Mouse (Mus musculus): ENCODE measurements around the gene Cdk5r2. TPM values are rescaled to one million over a fixed set of nuclear protein-coding genes. Genes with fewer than 3 reads are reported as not detected.

The Cdk5r2 gene
- polyA plus RNA-seq, 1 experiment from 2014 or later, result not detected

- 0 out of 2 replicates have a peak, but pooled peaks have one; percentile 38 for ATAC-seq (ENCODE audit: insufficient read depth)
- Histone ChIP-seq H3K27ac (ENCODE audit: low read depth) (no peak overlapping the region), H3K9ac (no peak overlapping the region), H3K36me3 (ENCODE audit: insufficient read depth) (no peaks in the 10 kb centered on the region), H3K9me3 (ENCODE audit: low read depth, low read length) (no peaks in the 10 kb centered on the region), H3K4me3 (ENCODE audit: low read depth, low read length) (peak overlapping the region; percentile 29), H3K27me3 (ENCODE audit: insufficient read depth, low read length) (peaks cover 66% of the 10 kb centered on the region), H3K4me2 (peak overlapping the region; percentile 58), H3K4me1 (ENCODE audit: insufficient read depth) (peaks cover 9% of the 10 kb centered on the region; the same call in 1 of the 2 replicates)
- no peak for TF ChIP-seq CTCF (IDR thresholded peaks at IDR 0.05; ENCODE audit: low read depth)
- under 1% methylated on average over 29 of the region's 29 CpGs for WGBS
- peak; percentile 78 for DNase-seq
Observed at GRCm38 (mm10) chr1:74858171-74858719, 3.5 kb downstream of the Cdk5r2 start.

GRCm38 (mm10) chr1:74858805-74859204 is 4.1 kb downstream of the Cdk5r2 start:
- no peak for TF ChIP-seq CTCF (IDR thresholded peaks at IDR 0.05; ENCODE audit: low read depth)
- Histone ChIP-seq H3K4me1 (ENCODE audit: insufficient read depth) (peaks cover 9% of the 10 kb centered on the region; the same call in 1 of the 2 replicates), H3K27ac (ENCODE audit: low read depth) (no peak overlapping the region), H3K9me3 (ENCODE audit: low read depth, low read length) (no peaks in the 10 kb centered on the region), H3K4me2 (peak overlapping the region; percentile 58), H3K27me3 (ENCODE audit: insufficient read depth, low read length) (peaks cover 60% of the 10 kb centered on the region), H3K9ac (no peak overlapping the region), H3K36me3 (ENCODE audit: insufficient read depth) (no peaks in the 10 kb centered on the region), H3K4me3 (ENCODE audit: low read depth, low read length) (peak overlapping the region; percentile 29)
- WGBS, result 7% methylated on average over 16 of the region's 16 CpGs
- DNase-seq (no peak), ATAC-seq (ENCODE audit: insufficient read depth) (no peak)

GRCm38 (mm10) chr1:74859223-74859984 is 4.7 kb downstream of the Cdk5r2 start:
- Histone ChIP-seq H3K27me3 (ENCODE audit: insufficient read depth, low read length) (peaks cover 54% of the 10 kb centered on the region), H3K36me3 (ENCODE audit: insufficient read depth) (no peaks in the 10 kb centered on the region), H3K4me3 (ENCODE audit: low read depth, low read length) (no peak overlapping the region), H3K27ac (ENCODE audit: low read depth) (no peak overlapping the region), H3K9me3 (ENCODE audit: low read depth, low read length) (no peaks in the 10 kb centered on the region), H3K4me2 (no peak overlapping the region), H3K9ac (no peak overlapping the region), H3K4me1 (ENCODE audit: insufficient read depth) (peaks cover 7% of the 10 kb centered on the region; the same call in 1 of the 2 replicates)
- no peak for ATAC-seq (ENCODE audit: insufficient read depth)
- TF ChIP-seq CTCF (IDR thresholded peaks at IDR 0.05; ENCODE audit: low read depth), result no peak
- WGBS, result 35% methylated on average over 6 of the region's 6 CpGs
- no peak for DNase-seq

- Histone ChIP-seq H3K9ac (no peak overlapping the region), H3K9me3 (ENCODE audit: low read depth, low read length) (no peaks in the 10 kb centered on the region), H3K36me3 (ENCODE audit: insufficient read depth) (no peaks in the 10 kb centered on the region), H3K4me1 (ENCODE audit: insufficient read depth) (no peaks in the 10 kb centered on the region), H3K27me3 (ENCODE audit: insufficient read depth, low read length) (peaks cover 33% of the 10 kb centered on the region), H3K27ac (ENCODE audit: low read depth) (no peak overlapping the region), H3K4me2 (no peak overlapping the region), H3K4me3 (ENCODE audit: low read depth, low read length) (no peak overlapping the region)
- DNase-seq (no peak), ATAC-seq (ENCODE audit: insufficient read depth) (no peak)
- TF ChIP-seq CTCF (IDR thresholded peaks at IDR 0.05; ENCODE audit: low read depth), result no peak
Observed at GRCm38 (mm10) chr1:74861783-74862182, 7.0 kb downstream of the Cdk5r2 start.

- TF ChIP-seq CTCF (IDR thresholded peaks at IDR 0.05; ENCODE audit: low read depth), result no peak
- DNase-seq, result no peak
- no peak for ATAC-seq (ENCODE audit: insufficient read depth)
- no peaks in the 10 kb centered on the region for H3K9me3 ChIP-seq (ENCODE audit: low read depth, low read length)
- H3K4me1 ChIP-seq (ENCODE audit: insufficient read depth), result no peaks in the 10 kb centered on the region
- no peak overlapping the region for H3K9ac ChIP-seq
- no peaks in the 10 kb centered on the region for H3K36me3 ChIP-seq (ENCODE audit: insufficient read depth)
- H3K27me3 ChIP-seq (ENCODE audit: insufficient read depth, low read length), result no peaks in the 10 kb centered on the region
- H3K4me3 ChIP-seq (ENCODE audit: low read depth, low read length), result no peak overlapping the region
- no peak overlapping the region for H3K4me2 ChIP-seq
- no peak overlapping the region for H3K27ac ChIP-seq (ENCODE audit: low read depth)
- WGBS, result 61% methylated on average over 2 of the region's 2 CpGs
Observed at GRCm38 (mm10) chr1:74872218-74872617, 17.5 kb downstream of the Cdk5r2 start.

GRCm38 (mm10) chr1:74877199-74877598 is 22.5 kb downstream of the Cdk5r2 start:
- H3K9ac ChIP-seq, result no peak overlapping the region
- no peaks in the 10 kb centered on the region for H3K36me3 ChIP-seq (ENCODE audit: insufficient read depth)
- DNase-seq (no peak), ATAC-seq (ENCODE audit: insufficient read depth) (no peak)
- peaks cover 30% of the 10 kb centered on the region for H3K27me3 ChIP-seq (ENCODE audit: insufficient read depth, low read length)
- H3K4me1 ChIP-seq (ENCODE audit: insufficient read depth), result no peaks in the 10 kb centered on the region
- no peak overlapping the region for H3K4me2 ChIP-seq
- no peak for TF ChIP-seq CTCF (IDR thresholded peaks at IDR 0.05; ENCODE audit: low read depth)
- no peak overlapping the region for H3K4me3 ChIP-seq (ENCODE audit: low read depth, low read length)
- no peak overlapping the region for H3K27ac ChIP-seq (ENCODE audit: low read depth)
- H3K9me3 ChIP-seq (ENCODE audit: low read depth, low read length), result no peaks in the 10 kb centered on the region
- WGBS, result 50% methylated on average over 3 of the region's 3 CpGs

GRCm38 (mm10) chr1:74880785-74881360 is 26.1 kb downstream of the Cdk5r2 start:
- H3K9ac ChIP-seq, result no peak overlapping the region
- peak; percentile 85 for DNase-seq
- H3K9me3 ChIP-seq (ENCODE audit: low read depth, low read length), result no peaks in the 10 kb centered on the region
- ATAC-seq (ENCODE audit: insufficient read depth), result no peak
- H3K4me2 ChIP-seq, result no peak overlapping the region
- H3K27me3 ChIP-seq (ENCODE audit: insufficient read depth, low read length), result peaks cover 67% of the 10 kb centered on the region
- no peaks in the 10 kb centered on the region for H3K36me3 ChIP-seq (ENCODE audit: insufficient read depth)
- WGBS, result 2% methylated on average over 18 of the region's 18 CpGs
- no peaks in the 10 kb centered on the region for H3K4me1 ChIP-seq (ENCODE audit: insufficient read depth)
- no peak overlapping the region for H3K4me3 ChIP-seq (ENCODE audit: low read depth, low read length)
- peak; percentile 89 for TF ChIP-seq CTCF (IDR thresholded peaks at IDR 0.05; ENCODE audit: low read depth)
- H3K27ac ChIP-seq (ENCODE audit: low read depth), result no peak overlapping the region
